Mouse (Mus musculus) G1E (cell line): ENCODE results near the gene Ctbp1. TPM values are rescaled to one million over a fixed set of nuclear protein-coding genes. Genes with fewer than 3 reads are reported as not detected.

Experiments
- ATAC-seq: 2 replicates; pipeline ENCODE4 v1.8.0; 2016; ENCODE audit warnings: mild to moderate bottlenecking; ENCODE audit not compliant: insufficient number of reproducible peaks, poor library complexity, low FRiP score, severe bottlenecking; ENCODE audit errors: extremely low read depth
- DNase-seq: peaks from one replicate; pipeline ENCODE4 v3.0.0; 2012; ENCODE audit warnings: low spot score
- H3K27me3 ChIP-seq: 2 replicates; pipeline ENCODE4 v1.6.1; 2012; ENCODE audit warnings: mild to moderate bottlenecking, low read length, inconsistent platforms; ENCODE audit not compliant: insufficient read depth
- H3K36me3 ChIP-seq: replicated peaks from 2 replicates; pipeline ENCODE3; 2012; ENCODE audit warnings: mild to moderate bottlenecking, inconsistent platforms
- H3K4me1 ChIP-seq: 2 replicates; pipeline ENCODE4 v1.6.1; 2012; ENCODE audit warnings: low read depth, low read length, inconsistent platforms, mixed read lengths; ENCODE audit not compliant: insufficient read depth
- H3K4me3 ChIP-seq: 2 replicates; pipeline ENCODE4 v1.5.1; 2012; ENCODE audit warnings: low read depth, mild to moderate bottlenecking, inconsistent platforms, low read length, moderate library complexity, mixed read lengths
- H3K9me3 ChIP-seq: replicated peaks from 2 replicates; pipeline ENCODE4 v1.6.1; 2012; ENCODE audit warnings: inconsistent platforms
- CTCF ChIP-seq: IDR thresholded peaks from 2 replicates; pipeline ENCODE4 v1.5.1; 2012; ENCODE audit warnings: low read depth, low read length, inconsistent platforms, mixed read lengths
- GATA1 ChIP-seq: IDR thresholded peaks from 2 replicates; pipeline ENCODE4 v1.6.1; 2012; ENCODE audit warnings: borderline replicate concordance, low read length, inconsistent platforms, mixed read lengths
- GATA2 ChIP-seq: IDR thresholded peaks from 2 replicates; pipeline ENCODE4 v1.6.1; 2012; ENCODE audit warnings: low read depth, low read length, inconsistent platforms, borderline replicate concordance
- POLR2AphosphoS5 ChIP-seq: IDR thresholded peaks from 2 replicates; pipeline ENCODE4 v1.6.1; 2012; ENCODE audit warnings: low read depth, low read length, inconsistent platforms; ENCODE audit not compliant: insufficient replicate concordance
- TAL1 ChIP-seq: conservative IDR thresholded peaks from 2 replicates; pipeline ENCODE4 v1.6.1; 2012; ENCODE audit warnings: low read depth, low read length, inconsistent platforms, mixed read lengths
- polyA plus RNA-seq: library from polyadenylated mRNA; stranded (reverse); fragments of >175 nt; gene quantifications from 2 replicates; pipeline ENCODE4 v1.2.3, GENCODE M21; 2012
- total RNA-seq, 2 experiments: library from RNA; stranded (forward) in 1 of 2; stranded (reverse) in 1 of 2; fragments of 200-1000 nt in 1 of 2; fragments of >200 nt in 1 of 2; fragmentation: Nextera tagmentation in 1 of 2; gene quantifications; 2 replicates each; pipeline ENCODE4 v1.2.3; 2014 to 2017

The Ctbp1 gene
- total and polyA plus RNA-seq, 3 experiments = 146 to 256 (median 164) TPM

- no peaks in the 10 kb centered on the region for H3K9me3 ChIP-seq
- TF ChIP-seq POLR2AphosphoS5 = no peak
- no peak for TF ChIP-seq GATA1
- TF ChIP-seq GATA2 = no peak
- no peak for TF ChIP-seq CTCF
- no peak for TF ChIP-seq TAL1
- H3K36me3 ChIP-seq = no peaks in the 10 kb centered on the region
- DNase-seq (no peak), ATAC-seq (no peak)
- H3K27me3 ChIP-seq = peaks cover 3% of the 10 kb centered on the region
- no peak overlapping the region for H3K4me3 ChIP-seq
- peaks cover 63% of the 10 kb centered on the region for H3K4me1 ChIP-seq
These were observed 67.7 kb downstream of the Ctbp1 start for GRCm38 (mm10) chr5:33207136-33207535.

GRCm38 (mm10) chr5:33206328-33206727 lies 68.5 kb downstream of the Ctbp1 start:
- no peak for TF ChIP-seq TAL1
- no peak for TF ChIP-seq CTCF
- no peak for TF ChIP-seq GATA2
- no peak for TF ChIP-seq POLR2AphosphoS5
- TF ChIP-seq GATA1 = no peak
- peaks cover 68% of the 10 kb centered on the region for H3K4me1 ChIP-seq
- no peaks in the 10 kb centered on the region for H3K9me3 ChIP-seq
- H3K36me3 ChIP-seq = no peaks in the 10 kb centered on the region
- H3K4me3 ChIP-seq = no peak overlapping the region
- peaks cover 3% of the 10 kb centered on the region for H3K27me3 ChIP-seq
- ATAC-seq = no peak
- no peak for DNase-seq

GRCm38 (mm10) chr5:33204284-33204683 lies 70.5 kb downstream of the Ctbp1 start:
- Histone ChIP-seq H3K4me1 (peaks cover 75% of the 10 kb centered on the region), H3K9me3 (no peaks in the 10 kb centered on the region), H3K36me3 (no peaks in the 10 kb centered on the region), H3K4me3 (no peak overlapping the region), H3K27me3 (peaks cover 3% of the 10 kb centered on the region)
- DNase-seq (no peak), ATAC-seq (no peak)
- TF ChIP-seq CTCF = no peak
- no peak for TF ChIP-seq GATA2
- no peak for TF ChIP-seq POLR2AphosphoS5
- TF ChIP-seq TAL1 = no peak
- no peak for TF ChIP-seq GATA1

- H3K36me3 ChIP-seq = no peaks in the 10 kb centered on the region
- ATAC-seq (peak; percentile 22; the same call in 1 of the 2 replicates), DNase-seq (peak; percentile 57)
- no peaks in the 10 kb centered on the region; the same call in 1 of the 2 replicates for H3K27me3 ChIP-seq
- TF ChIP-seq CTCF = peak; percentile 97
- TF ChIP-seq GATA1 = no peak
- H3K4me1 ChIP-seq = peaks cover 70% of the 10 kb centered on the region
- no peaks in the 10 kb centered on the region for H3K9me3 ChIP-seq
- peak overlapping the region; percentile 1; the same call in 1 of the 2 replicates for H3K4me3 ChIP-seq
These were observed 71.0 kb downstream of the Ctbp1 start for GRCm38 (mm10) chr5:33203691-33204242.

- Histone ChIP-seq H3K4me3 (peak overlapping the region; percentile 62; the same call in 1 of the 2 replicates), H3K27me3 (no peaks in the 10 kb centered on the region; the same call in 1 of the 2 replicates), H3K36me3 (no peaks in the 10 kb centered on the region), H3K4me1 (peaks cover 66% of the 10 kb centered on the region), H3K9me3 (no peaks in the 10 kb centered on the region)
- DNase-seq (no peak), ATAC-seq (no peak)
- no peak for TF ChIP-seq GATA2
- TF ChIP-seq GATA1 = no peak
- TF ChIP-seq TAL1 = no peak
- TF ChIP-seq POLR2AphosphoS5 = no peak
- TF ChIP-seq CTCF = no peak
These were observed 71.6 kb downstream of the Ctbp1 start for GRCm38 (mm10) chr5:33203171-33203565.

- TF ChIP-seq GATA2 (no peak), TAL1 (peak; percentile 39; the same call in 1 of the 2 replicates)
- ATAC-seq (peak; percentile 75), DNase-seq (no peak)
- no peaks in the 10 kb centered on the region for H3K9me3 ChIP-seq
- no peaks in the 10 kb centered on the region for H3K36me3 ChIP-seq
- H3K4me3 ChIP-seq = peak overlapping the region; percentile 62; the same call in 1 of the 2 replicates
- peaks cover 65% of the 10 kb centered on the region for H3K4me1 ChIP-seq
- H3K27me3 ChIP-seq = no peaks in the 10 kb centered on the region; the same call in 1 of the 2 replicates
These were observed 72.2 kb downstream of the Ctbp1 start for GRCm38 (mm10) chr5:33202516-33203170.
